Mouse (Mus musculus): Measurements from ENCODE around the gene Dlg5.

GRCm38 (mm10) chr14:24222759-24223158 lies 23.0 kb downstream of the Dlg5 start:
- TF ChIP-seq GATA1 (IDR thresholded peaks at IDR 0.05; ENCODE audit: borderline replicate concordance, low read length) (no peak), FLI1 (IDR thresholded peaks at IDR 0.05; ENCODE audit: low read length) (no peak)
